Mouse (Mus musculus) kidney, postnatal 10 days (tissue): ENCODE data around the gene Ogdh.

Experiments
- DNase-seq: peaks from one replicate; pipeline ENCODE4 v3.0.0; 2021; ENCODE audit warnings: mixed read lengths

Ogdh gene

GRCm38 (mm10) chr11:6299435-6299834 is 8.0 kb downstream of the Ogdh start:
- DNase-seq, result no peak

- no peak for DNase-seq
These were observed 11.4 kb downstream of the Ogdh start for GRCm38 (mm10) chr11:6302793-6303192.

GRCm38 (mm10) chr11:6305943-6306430 is 14.6 kb downstream of the Ogdh start:
- no peak for DNase-seq

GRCm38 (mm10) chr11:6308181-6308580 is 16.7 kb downstream of the Ogdh start:
- DNase-seq, result no peak

GRCm38 (mm10) chr11:6313874-6314406 is 22.5 kb downstream of the Ogdh start:
- no peak for DNase-seq

- no peak for DNase-seq
These were observed 25.4 kb downstream of the Ogdh start for GRCm38 (mm10) chr11:6316821-6317220.

GRCm38 (mm10) chr11:6318559-6318958 is 27.1 kb downstream of the Ogdh start:
- DNase-seq, result no peak

- no peak for DNase-seq
These were observed 27.9 kb downstream of the Ogdh start for GRCm38 (mm10) chr11:6319374-6319773.

- DNase-seq, result no peak
These were observed 30.7 kb downstream of the Ogdh start for GRCm38 (mm10) chr11:6322086-6322485.

- DNase-seq, result no peak
These were observed 31.9 kb downstream of the Ogdh start for GRCm38 (mm10) chr11:6323348-6323747.

GRCm38 (mm10) chr11:6331256-6331655 is 39.8 kb downstream of the Ogdh start:
- no peak for DNase-seq

- no peak for DNase-seq
These were observed 41.2 kb downstream of the Ogdh start for GRCm38 (mm10) chr11:6332606-6333005.

- no peak for DNase-seq
These were observed 42.0 kb downstream of the Ogdh start for GRCm38 (mm10) chr11:6333403-6333802.

GRCm38 (mm10) chr11:6335321-6335720 is 43.9 kb downstream of the Ogdh start:
- DNase-seq, result no peak

- no peak for DNase-seq
These were observed 45.3 kb downstream of the Ogdh start for GRCm38 (mm10) chr11:6336689-6337088.

- no peak for DNase-seq
These were observed 54.5 kb downstream of the Ogdh start for GRCm38 (mm10) chr11:6345956-6346355.

- DNase-seq, result no peak
These were observed 55.5 kb downstream of the Ogdh start for GRCm38 (mm10) chr11:6346966-6347365.

- DNase-seq, result no peak
These were observed 57.3 kb downstream of the Ogdh start for GRCm38 (mm10) chr11:6348681-6349200.

GRCm38 (mm10) chr11:6349586-6349985 is 58.2 kb downstream of the Ogdh start:
- no peak for DNase-seq

GRCm38 (mm10) chr11:6355106-6355505 is 63.7 kb downstream of the Ogdh start:
- DNase-seq, result no peak

GRCm38 (mm10) chr11:6364581-6365275 is 73.3 kb downstream of the Ogdh start:
- DNase-seq, result no peak

GRCm38 (mm10) chr11:6365885-6366284 is 74.5 kb downstream of the Ogdh start:
- DNase-seq, result peak; percentile 85

- DNase-seq, result no peak
These were observed 75.0 kb downstream of the Ogdh start for GRCm38 (mm10) chr11:6366434-6366833.

- DNase-seq, result no peak
These were observed 75.7 kb downstream of the Ogdh start for GRCm38 (mm10) chr11:6367156-6367555.
